Mouse (Mus musculus) heart, adult 11 months (tissue): ENCODE measurements around the gene Suco.

Experiments
- DNase-seq: peaks from one replicate; pipeline ENCODE4 v3.0.0; 2022

The Suco gene

DNA sequence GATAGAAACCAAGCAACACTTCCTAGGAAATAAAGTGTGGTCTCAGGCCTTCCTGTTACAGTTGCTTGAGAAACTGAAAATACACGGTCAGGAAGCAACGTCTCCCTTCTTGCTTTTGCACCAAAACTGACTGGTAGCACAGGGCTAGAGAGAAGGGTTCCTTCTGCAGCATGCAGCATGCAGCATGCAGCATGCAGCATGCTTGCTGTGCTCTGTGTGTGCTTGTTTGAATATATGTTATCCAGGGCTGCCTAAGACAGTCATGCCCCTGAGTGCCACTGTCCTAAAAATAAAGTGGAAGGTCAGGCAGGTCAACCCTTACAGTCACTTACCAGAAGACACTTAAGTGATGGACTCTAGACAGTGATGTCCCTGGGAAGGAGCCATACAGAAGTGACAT, 17.6 kb upstream of the Suco start:
- DNase-seq = no peak

DNA sequence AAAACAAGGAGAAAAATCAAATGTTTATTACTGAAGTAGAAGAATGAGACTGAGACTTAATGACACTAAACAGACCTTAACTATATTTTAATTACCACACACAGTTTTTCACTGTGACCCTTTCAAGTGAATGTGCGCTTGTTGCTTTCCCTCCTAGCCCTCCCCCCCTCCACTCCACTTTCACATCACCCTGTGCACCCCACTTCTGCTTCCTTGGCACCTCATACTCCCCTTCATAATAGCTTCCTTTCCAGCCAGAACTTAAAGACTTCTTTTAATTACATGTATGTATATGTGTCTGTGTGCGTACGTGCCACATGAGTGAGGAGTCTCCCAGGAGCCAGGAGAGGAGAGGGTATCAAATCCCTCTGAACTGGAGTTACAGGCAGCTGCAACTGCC, 12.3 kb upstream of the Suco start:
- no peak for DNase-seq

DNA sequence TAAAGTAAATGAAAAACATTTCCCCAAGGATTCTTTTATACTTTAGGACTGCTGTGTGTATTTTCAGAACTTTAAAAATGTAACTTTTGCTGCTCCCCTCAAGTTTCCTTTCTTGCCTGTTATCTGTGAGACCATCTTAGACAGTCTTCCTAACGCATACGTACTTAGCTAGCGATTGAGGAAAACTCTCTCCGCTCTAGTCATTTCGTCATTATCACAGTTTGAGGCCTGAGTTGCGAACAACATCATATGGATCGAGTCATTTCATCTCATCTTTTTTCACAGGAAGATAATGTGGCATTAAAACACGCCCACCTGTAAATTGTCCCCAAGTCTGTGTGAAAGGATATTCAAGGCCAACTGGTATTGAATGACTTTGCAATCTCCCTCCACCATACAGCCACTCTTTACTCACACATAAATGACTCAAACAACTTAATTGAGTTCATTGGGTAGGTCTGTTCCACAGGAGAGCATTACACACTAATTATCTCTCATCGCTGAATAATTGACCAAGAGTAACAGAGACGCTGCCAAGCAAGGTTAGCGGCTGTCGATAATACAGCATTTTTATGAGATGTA, 11.3 kb upstream of the Suco start:
- DNase-seq = no peak

DNA sequence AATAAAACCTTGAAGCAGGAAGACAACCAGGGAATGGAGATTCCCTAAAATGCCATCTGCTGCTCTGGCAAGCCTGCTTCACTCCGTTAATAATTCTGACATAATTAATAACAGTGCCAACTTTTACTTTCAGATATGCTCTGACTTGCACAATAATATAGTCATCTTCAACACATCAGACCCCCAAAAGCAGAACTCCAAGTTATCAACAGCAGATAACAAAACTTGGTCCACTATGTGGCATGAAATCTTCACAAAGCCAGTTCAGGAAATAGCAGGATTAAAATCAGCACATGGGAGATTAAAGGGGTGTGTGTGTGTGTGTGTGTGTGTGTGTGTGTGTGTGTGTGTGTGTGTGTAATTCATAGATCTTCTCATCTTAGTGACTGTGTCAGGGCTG, 9.3 kb upstream of the Suco start:
- no peak for DNase-seq

DNA sequence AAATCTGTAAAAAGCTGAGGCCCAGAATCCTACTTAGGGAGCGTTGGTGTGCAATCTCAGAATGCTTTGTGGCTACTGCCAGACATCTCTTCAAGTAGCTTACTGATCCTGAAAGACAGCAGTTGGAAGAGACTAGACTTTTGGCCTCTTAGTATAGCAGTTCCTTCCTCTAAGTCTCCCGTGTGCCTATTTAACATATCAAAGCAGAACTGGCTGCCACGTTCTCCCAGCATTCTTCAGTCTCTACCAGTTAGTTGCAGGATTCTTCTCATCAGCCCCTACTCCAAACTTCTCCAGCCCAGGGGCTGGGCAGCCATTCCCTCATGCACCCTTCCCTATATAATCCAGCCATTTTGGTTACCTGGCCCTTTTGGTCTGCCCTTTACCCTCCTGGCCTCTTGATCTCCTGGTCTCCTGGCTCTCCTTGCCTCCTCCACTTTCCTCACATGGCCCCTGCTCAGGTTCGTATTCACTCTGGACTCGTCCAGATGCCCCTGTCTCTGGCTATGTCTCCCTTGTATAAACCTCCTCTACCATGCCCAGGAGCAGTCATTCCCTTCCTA, 1.2 kb upstream of the Suco start:
- DNase-seq = peak; percentile 90

DNA sequence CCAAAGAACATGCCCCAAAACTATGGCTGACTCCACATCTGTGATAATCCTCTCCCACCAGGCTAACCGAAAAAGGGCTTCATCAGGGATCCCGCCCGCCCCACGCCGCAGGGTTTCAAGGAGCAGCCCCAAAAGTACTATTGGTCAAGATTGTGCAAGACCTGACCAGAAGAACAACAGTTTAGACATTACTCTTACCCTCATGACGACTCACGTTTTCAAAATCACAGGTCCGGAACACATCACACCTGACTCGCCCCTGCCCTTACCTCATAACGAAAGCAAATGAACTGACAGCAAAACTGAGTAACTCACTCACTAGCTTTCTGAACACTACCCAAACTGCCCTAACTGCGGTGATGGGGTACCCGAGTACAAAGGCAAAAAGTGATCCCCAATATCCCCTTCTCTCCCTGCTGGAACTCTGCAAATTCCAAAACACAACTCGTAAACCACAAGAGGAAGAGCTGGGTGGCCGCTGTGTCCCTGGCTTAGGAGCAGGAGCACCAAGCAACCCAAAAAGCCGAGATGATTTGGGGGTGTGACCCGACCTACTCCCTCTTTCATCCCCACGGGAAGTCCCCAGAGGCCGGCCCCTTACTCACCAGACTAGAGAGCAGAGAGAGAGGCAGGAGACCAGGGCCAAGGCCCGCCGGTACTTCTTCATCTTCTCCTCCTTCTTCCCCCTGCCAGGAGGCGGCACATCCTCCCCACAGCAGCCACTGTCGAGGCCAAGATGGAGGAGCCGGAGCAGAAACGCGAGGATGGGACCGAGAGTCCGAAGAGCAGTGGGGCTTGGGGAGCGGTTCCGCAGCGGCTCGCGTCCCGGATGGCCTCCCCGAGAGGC, 553 bp downstream of the Suco start:
- no peak for DNase-seq

DNA sequence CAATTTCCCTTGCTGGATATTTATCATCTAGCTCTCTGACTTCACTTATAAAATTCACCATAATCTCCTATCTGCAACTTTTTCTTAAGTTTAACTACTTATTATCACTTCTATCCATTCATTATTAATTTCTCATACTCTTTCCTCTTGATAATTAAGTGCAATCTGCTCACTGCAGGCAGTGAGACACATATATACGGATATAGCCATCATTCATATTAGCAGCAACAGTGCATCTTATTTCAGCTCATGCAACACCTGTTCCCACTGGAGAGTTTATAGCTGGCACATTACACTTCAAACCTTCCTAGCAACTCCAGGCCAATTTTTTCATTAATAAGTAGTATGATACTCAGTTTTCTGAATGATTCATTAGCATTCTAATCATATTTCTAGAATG, 7.1 kb downstream of the Suco start:
- DNase-seq = no peak

DNA sequence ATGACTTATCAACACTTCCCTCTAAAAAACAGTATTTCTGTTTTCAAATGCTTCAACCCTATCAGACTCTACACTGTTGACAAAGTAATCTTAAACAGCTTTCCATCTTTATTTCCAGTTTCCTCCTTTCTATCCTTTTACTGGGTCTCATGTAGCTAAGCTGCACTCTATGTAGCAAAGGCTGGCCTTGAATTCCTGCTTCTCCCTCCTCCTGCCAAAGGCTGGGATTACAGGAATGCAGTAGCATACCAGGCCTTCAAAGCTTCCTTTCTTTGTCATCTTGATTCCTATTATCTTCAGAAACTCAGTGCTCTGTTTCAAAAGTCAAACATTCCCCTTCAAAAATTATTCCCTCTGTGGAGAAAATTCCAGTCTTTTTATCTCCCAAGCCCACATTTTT, 8.1 kb downstream of the Suco start:
- no peak for DNase-seq

DNA sequence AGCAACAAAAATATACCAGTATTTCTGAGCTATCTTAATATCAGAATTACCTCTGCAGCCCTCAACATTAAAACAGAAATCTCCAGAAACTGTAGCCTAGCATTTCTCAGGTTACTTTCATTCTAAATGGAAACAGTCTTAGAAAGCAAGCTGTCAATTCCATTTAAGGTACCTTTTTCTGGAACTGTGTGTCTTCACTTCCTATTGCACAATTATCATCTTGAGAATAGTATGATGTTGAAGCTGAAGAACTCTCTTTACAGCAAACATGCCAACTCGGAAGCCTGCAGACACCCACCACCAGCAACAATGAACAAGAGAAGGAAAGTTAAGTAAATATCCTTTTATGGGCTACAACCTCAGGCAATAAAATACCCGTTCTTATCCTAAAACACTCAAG, 12.7 kb downstream of the Suco start:
- no peak for DNase-seq

DNA sequence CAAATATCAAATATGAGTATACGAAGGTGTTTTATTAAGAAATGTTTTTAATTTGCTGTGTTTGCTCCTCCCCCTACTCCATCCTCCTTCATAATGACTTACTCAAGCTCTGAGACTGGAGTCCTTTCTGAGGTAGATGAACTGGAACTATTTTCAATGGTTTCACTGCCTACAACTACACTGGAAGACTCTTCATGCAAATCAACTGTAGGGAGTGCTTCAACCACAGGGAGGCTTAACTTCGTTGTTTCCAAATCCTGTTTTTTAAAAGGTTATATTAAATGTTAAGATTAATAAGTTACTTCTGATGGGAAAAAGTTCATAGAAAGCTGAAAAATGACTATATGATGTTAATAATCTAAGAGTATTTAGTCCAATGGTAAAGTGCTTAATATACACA, 17.2 kb downstream of the Suco start:
- DNase-seq = no peak

DNA sequence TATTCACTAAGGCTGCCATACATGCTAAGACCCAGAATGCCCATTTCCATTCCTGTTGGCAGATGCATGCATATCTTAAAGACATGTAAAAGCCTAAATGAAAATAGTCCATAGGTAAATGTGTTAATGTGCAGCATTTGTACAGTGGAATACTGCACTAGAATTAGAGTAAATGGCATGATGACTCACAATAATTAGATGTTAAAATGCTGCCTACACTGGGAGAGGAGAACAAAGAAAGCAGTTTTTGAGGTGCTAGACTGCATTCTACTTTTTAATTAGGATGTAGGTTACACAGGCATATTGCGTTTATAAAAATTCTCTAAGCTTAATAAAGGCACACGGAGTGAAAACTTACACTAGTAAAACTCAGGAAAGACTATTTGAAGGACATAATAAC, 49.8 kb downstream of the Suco start:
- DNase-seq = no peak

DNA sequence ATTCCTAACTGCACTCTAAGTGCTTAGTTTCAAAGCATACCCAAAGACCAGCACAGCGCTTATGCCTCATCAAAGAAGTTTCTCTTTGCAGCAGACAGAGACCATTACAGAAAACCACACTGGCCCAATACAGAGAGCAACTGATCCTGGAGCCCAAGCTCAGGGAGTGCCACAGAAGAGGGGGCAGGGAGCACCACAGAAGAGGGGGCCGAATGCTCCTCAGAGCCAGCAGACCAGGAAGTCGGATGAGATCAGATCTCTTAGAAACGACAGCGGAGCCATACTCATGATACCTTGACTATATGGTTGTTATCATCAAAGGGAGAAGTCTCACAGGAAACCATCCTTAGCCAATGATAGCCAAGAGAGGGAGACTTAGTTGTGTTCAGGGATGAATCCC, 67.1 kb downstream of the Suco start:
- DNase-seq = no peak

DNA sequence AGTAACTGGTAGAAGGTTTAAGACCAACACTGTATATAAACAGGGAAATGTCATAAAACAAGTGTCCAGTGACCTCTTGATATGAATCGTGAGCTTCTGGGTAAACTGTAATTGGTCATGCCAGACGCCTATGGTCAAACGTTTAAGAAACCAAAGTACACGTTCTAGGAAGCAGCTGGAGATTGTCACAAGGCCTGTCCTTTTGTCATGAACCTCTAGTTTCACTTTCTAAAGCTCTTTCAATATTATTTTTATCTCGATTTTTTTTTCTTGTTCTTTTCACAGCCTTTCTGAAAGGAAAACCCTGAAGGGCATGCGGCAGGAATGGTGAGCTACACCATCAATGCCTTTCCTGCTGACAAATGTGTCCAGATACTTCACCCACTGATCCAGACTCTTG, 67.5 kb downstream of the Suco start:
- peak; percentile 91 for DNase-seq

DNA sequence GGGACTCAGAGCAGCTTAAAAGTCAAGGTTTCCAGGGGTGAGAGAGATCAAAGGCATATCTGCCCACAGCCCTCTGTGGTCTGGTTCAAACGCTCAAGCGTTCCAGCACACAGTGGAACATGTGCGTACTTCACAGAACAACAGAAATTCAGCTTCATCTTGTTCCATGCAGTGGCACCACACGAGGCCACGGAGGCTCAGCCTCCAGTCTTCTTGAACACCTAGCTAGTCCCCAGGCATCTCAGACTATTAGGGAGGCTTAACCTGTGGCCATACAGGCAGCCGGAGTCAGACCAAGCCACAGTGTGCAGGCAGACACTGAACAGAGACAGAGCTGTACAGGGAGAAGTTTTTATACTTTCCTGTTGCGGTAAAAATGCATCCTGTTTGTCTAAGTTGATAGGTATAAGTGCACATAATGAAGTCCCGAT, 71.9 kb downstream of the Suco start:
- DNase-seq = no peak

DNA sequence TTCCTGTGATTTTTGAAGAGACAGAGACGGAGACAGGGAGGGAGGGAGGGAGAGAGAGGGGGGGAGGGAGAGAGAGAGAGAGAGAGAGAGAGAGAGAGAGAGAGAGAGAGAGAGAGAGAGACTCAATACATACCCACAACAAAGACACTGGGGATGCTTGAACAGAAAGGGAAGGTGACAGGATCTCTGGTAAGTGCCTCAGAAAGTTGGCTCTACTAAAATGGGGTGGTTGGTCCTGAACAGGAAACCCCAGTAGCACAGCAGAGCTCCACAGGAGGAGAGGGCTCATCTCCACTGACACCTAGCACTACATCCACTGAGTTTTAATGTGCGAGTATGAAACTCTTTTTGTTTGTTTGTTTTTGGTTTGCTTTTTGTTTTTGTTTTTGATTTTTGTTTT, 75.2 kb downstream of the Suco start:
- no peak for DNase-seq

DNA sequence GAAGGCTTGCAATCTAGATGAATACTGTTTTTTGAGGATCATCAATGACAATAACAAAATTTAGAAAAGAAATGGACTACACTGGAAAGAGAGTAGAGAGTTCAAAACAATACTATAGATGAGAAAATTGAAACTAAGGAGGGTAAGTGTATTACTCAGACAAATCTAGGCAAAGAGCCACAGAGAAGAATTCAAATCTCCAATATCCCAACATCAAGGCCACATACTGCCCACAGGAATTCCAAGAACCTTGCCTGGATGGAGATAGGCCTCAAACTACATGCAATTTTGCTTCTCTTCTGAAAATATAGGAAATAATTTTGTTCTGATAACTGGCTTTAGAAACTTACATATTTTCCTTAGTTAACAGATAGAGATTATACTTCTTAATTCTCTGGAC, 76.2 kb downstream of the Suco start:
- no peak for DNase-seq

DNA sequence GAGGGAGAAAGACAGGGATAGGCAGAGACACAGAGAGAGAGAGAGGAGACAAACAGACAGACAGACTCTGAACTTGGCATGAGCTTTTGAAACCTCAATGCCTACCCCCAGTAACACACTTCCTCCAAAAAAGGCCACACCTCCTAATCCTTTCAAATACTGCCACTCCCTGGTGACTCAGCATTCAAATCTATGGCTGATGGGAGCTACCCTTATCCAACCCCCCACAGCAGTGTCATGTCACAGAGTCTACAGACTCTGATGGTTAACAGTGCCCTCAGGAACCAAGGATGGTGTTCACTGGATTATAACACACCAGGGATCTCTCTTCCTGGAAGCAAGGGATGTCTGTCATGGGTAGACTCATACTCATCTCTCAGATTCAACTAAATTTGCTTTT, 76.7 kb downstream of the Suco start:
- DNase-seq = no peak

DNA sequence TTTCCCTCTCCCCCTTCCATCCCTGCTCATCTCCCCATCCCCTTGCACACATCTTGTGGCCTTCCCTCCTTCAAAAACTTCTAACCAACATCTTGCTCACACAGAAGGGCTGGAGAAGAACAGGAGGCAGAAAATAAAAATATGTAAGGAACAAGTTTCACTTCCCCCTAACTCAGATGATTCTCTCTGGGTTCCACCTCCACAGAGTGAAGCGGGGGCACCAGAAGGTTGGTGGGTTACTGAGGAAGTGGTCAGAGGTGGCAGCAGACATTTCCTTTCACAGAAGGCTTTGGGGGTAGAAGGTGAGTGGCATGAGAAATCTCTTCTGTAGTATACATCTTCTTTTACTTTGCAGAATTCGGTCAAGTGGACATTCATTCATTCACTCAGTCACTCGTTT, 77.6 kb downstream of the Suco start:
- DNase-seq = no peak

DNA sequence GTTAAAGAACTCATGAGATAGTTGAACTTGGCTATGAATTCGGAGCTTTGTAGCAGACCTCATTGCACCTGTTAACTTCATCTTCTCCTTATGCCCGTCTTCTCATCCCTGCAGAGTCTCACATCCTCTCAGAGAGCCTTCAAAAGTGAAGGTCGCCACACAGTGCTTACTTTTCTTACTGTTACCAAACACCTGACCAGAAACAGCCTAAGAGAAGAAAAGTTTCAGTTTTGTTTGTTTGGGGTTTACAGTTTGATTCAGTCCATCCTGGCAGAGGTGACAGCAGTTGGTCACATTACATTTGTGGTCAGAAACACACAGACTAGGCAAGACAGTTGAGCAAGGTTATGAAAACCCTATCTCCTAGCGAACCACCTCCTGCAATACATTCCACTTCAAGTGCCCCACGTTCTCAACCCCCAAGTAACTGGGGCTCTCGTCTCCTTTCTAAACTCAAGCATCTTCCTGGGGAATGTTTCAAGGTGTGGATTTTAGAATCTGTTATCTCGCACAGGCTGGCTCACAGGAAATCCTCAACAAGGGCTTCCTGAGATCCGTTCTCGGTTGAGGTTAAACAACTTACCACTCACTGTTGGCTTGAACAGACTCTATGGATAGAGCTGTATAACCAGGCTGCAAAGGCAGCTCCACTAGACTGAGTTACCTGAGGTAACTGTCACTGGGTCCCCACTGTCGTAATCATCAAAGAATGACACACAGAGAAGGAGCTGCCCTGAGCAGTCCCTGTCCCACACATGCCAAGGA, 81.9 kb downstream of the Suco start:
- DNase-seq = no peak

DNA sequence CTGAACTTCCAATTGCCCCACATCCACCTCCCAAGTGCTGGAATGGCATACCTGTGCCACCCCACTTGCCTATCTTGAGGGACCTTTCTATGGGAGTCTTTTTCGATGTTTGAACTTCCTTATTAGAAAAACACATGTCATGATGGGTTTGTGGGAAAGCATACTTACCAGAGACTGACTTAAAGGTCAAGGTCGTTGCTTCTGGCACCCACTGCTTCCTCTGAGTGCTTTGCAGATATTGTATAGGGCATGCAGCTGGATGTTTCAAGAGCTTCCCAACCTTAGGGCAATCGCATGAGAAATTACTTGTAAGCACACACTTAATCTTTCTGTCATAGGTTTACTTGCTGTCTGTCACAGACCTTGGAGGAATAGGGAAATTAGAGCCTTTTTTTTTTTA, 83.2 kb downstream of the Suco start:
- DNase-seq = no peak

DNA sequence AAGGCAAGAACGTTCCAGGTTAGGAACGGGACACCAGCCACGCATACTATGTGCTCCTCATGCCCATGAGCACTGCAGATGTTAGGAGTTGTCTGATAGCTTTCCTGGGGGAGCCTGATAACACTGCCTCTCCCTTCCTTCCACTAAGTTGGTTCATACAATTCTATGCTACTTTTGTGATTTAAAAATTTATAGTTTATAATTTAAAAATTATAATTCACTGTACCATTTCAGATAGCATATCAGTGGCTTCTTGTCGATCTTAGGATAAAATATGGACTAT, 83.9 kb downstream of the Suco start:
- no peak for DNase-seq

DNA sequence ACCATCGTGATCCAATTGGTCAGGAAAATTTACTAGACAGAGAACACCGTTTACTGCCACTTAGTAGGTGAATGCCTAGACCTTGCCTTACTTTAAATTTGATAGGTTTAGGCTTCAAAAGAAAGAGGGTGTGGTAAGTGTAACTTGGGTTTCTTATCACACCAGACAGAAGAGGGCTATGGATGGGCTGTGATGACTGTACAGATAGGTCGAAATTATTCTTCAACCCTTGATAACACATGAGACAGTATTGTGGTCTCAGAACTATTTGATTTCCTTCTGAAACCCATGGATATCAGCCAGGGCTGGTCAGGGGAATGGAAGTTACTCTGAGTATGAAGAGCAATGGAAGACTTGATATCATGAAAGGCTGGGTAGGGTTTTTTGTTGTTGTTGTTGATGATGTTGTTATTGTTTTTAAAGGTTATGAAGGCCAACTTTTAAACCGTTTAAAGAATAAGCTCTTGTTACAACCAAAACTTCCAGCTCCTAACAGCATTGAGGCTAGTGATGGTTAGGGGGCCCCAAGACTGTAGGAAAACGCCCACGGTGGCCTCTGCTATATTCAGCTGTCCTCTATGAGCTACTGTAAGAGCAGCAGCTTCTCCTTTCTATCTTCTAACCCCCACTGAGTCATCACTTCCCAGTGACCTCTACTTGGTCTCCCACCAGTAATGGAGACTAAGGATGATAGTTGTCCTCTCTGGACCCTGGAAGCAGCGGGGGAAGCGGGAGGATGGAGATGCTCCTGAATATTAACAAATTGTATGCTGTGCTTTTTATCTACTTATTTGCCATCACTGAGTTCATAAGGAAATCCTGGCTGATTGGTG, 84.4 kb downstream of the Suco start:
- DNase-seq = peak; percentile 59

DNA sequence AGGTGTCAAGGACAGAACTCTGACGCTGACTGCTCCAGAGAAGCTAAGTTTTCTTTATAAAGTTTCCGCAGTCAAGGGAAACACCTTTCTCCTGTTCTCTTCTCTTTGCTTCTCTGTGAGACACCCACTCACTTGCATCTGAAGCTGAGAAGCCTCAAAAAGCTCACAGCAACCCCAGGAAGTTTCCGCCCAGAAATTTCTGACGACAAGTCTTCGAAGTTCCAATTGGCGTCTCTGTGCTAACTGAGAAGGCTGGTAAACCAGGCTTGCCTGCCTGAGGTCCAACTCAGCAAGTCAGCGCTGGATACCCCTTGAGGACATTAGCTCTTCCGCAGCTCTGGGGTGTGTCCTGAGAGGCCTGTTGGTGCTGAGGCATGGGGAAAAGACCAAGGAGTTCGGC, 88.1 kb downstream of the Suco start, which contains the start of gene Fasl:
Fasl (minus strand) TSS at position 157 of the 400 bp plus-strand sequence.
- DNase-seq = no peak
